Mouse (Mus musculus) stomach, postnatal 0 days (tissue): ENCODE data around the gene Hoxb4.

Experiments used
- CTCF ChIP-seq: IDR thresholded peaks from 2 replicates; pipeline ENCODE4 v1.5.1; 2016; ENCODE audit warnings: antibody characterized with exemption, low read depth, mild to moderate bottlenecking, moderate library complexity
- EP300 ChIP-seq: optimal IDR thresholded peaks from 2 replicates; pipeline ENCODE3; 2016; ENCODE audit warnings: antibody characterized with exemption

- no peak for TF ChIP-seq CTCF
- TF ChIP-seq EP300, result no peak
Measured at GRCm38 (mm10) chr11:96332618-96333032, 14.6 kb downstream of the Hoxb4 start.
